Mouse (Mus musculus) brain, embryonic 14.5 days (tissue): Measurements from ENCODE around the gene Urad.

Experiments used
- CTCF ChIP-seq: fragments of 200-500 bp; IDR thresholded peaks from 2 replicates; pipeline ENCODE4 v1.5.1; 2012; ENCODE audit warnings: inconsistent platforms, mild to moderate bottlenecking, moderate library complexity, borderline replicate concordance; ENCODE audit not compliant: insufficient read depth, insufficient read length; ENCODE audit errors: extremely low read depth
- POLR2A ChIP-seq: fragments of 200-500 bp; IDR thresholded peaks from 2 replicates; pipeline ENCODE4 v1.6.1; 2012; ENCODE audit warnings: mild to moderate bottlenecking, inconsistent platforms, borderline replicate concordance; ENCODE audit not compliant: poor library complexity, insufficient read depth, insufficient read length, severe bottlenecking; ENCODE audit errors: extremely low read depth

GRCm38 (mm10) chr5:147340741-147341414 lies 18.6 kb upstream of the Urad start:
- TF ChIP-seq CTCF, result no peak
- TF ChIP-seq POLR2A, result no peak
